Mouse (Mus musculus): ENCODE data around the gene Ndufa4. TPM values are rescaled to one million over a fixed set of nuclear protein-coding genes. Genes with fewer than 3 reads are reported as not detected.
"Not testable (repeated sequence)": the region's sequence is repeated elsewhere in the genome, so short reads cannot be mapped to it uniquely, and the experiment has no call there.

The Ndufa4 gene
- polyA plus RNA-seq (2016; fragmentation: Nextera tagmentation; extraction: Ambion mirVana), result 1,053 and 1,373 TPM in 2 replicates

DNA sequence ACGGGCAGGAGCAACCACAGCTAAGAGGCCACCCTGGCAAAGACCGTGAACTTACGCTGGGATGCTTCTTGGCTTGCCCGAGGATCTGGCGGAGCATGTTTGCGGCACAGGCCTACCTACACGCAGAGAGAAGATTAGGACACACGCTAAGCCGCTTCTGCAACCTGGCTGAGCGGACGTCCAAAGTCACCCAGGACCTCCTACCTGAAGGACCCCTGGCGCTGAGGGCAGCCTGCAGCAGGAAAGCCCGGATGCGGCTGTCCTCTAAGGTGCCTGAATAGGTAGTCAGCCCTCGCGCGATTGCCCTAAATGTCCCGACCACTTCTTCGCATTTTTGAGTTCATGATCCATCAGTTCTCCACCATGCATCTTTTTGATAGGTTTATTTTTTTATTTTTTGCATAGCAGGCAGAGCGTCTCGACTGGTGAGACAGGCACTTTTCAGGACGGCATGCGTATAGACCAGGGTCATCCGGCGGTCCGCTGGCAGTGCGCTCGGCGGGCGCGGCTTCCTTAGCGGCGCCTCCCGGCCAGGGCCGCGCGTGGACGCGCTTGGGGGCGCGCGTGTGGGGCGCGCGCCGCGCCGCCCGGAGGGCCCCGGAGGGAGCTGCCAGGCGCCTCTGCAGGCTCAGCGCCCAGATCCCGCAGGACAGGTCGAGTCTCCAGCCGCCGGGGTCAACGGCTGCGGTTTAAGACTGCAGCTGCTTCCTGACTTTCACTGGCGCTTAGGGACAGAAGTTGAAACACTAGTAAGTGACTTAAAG lies at the start of gene Ndufa4, which contains the start of gene Phf14:
Gene Ndufa4 (minus strand): TSS at position 229 of the 764 bp plus-strand sequence.
Gene Phf14 (plus strand): TSS at position 541 of the 764 bp plus-strand sequence.
- peak within 1 kb of the TSS; percentile 91 for H3K27ac ChIP-seq
- H3K27me3 ChIP-seq (ENCODE audit: insufficient read depth, poor library complexity, severe bottlenecking), result no peaks in the 10 kb centered on the region
- H3K4me1 ChIP-seq, result peaks cover 15% of the 10 kb centered on the region; the same call in 1 of the 2 replicates
- DNase-seq (ENCODE audit: low spot score), result peak; percentile 95
- peaks cover 32% of the 10 kb centered on the region for H3K36me3 ChIP-seq
- peak within 1 kb of the TSS; percentile 78 for H3K4me3 ChIP-seq
- H3K9me3 ChIP-seq, result no peaks in the 10 kb centered on the region
- WGBS, result under 1% methylated on average over 59 of the region's 59 CpGs

DNA sequence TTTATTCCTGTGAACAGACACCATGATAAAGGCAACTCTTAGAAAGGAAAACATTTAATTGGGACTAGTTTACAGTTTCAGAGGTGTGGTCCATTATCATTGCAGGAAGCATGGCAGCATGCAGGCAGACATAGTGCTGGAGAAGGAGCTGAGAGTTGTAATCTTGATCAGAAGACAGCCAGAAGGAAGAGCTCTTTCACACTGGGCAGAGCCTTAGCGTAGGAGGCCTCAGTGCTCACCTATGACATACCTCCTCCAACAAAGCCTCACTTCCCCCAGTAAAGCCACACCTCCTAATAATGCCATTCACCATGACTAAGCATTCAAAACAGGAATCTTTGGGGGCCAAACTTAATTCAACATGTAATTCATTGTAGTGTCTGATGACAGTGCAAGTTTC lies 40.8 kb upstream of the Ndufa4 start:
- Histone ChIP-seq H3K4me1 (no peaks in the 10 kb centered on the region; the same call in 1 of the 2 replicates), H3K9me3 (no peaks in the 10 kb centered on the region), H3K27me3 (ENCODE audit: insufficient read depth, poor library complexity, severe bottlenecking) (no peaks in the 10 kb centered on the region), H3K36me3 (peaks cover 31% of the 10 kb centered on the region), H3K4me3 (no peak overlapping the region), H3K27ac (no peak overlapping the region)
- DNase-seq (ENCODE audit: low spot score), result no peak
- WGBS, result 91% methylated on average over 1 of the region's 1 CpGs

DNA sequence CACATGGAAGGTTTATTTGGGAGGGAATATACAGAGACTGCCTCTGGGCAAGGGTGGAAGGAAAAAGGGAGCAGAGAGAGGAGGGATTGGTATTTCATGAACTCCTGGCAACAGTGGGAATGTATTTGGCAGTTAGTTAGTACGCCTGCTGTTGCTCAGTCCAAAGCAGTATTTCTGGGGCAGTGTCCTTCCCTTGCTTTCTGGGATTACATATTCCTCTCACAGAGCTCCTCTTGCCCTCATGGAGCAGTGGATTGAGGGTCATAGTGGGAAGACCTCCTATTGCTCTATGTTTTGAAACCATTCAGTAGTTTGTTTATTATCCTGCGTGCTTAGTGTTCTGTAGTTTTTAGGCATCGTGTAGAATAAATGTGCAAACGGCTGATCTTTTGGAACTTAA lies 34.8 kb upstream of the Ndufa4 start:
- WGBS, result 89% methylated on average over 4 of the region's 4 CpGs

DNA sequence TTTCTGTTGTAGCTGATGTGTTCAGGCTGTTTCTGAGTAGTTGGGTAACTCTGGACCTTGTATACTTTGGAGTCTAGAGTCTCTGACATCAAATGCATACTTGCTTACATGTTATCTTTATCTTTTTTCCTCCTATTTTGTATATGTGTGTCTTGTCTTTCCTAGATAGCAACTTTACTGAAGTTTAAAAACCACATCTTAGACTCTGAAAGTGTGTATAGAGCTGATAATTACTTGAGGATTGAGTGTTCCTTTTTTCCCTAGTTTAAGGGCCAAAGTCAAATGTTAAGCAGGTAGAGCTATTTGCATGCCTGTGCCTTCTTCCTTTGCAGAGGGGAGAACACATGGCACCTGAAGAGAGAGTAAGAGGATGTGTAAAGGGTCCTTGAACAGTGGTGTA lies 33.6 kb upstream of the Ndufa4 start:
- Histone ChIP-seq H3K27me3 (ENCODE audit: insufficient read depth, poor library complexity, severe bottlenecking) (no peaks in the 10 kb centered on the region), H3K27ac (no peak overlapping the region), H3K9me3 (no peaks in the 10 kb centered on the region), H3K4me3 (no peak overlapping the region), H3K36me3 (peaks cover 32% of the 10 kb centered on the region), H3K4me1 (no peaks in the 10 kb centered on the region; the same call in 1 of the 2 replicates)
- DNase-seq (ENCODE audit: low spot score), result no peak

More for the DNA sequence above, 34.8 kb upstream of the Ndufa4 start:
- Histone ChIP-seq H3K36me3 (peaks cover 39% of the 10 kb centered on the region), H3K4me3 (no peak overlapping the region), H3K4me1 (no peaks in the 10 kb centered on the region; the same call in 1 of the 2 replicates), H3K9me3 (no peaks in the 10 kb centered on the region), H3K27me3 (ENCODE audit: insufficient read depth, poor library complexity, severe bottlenecking) (no peaks in the 10 kb centered on the region), H3K27ac (no peak overlapping the region)
- DNase-seq (ENCODE audit: low spot score), result no peak

DNA sequence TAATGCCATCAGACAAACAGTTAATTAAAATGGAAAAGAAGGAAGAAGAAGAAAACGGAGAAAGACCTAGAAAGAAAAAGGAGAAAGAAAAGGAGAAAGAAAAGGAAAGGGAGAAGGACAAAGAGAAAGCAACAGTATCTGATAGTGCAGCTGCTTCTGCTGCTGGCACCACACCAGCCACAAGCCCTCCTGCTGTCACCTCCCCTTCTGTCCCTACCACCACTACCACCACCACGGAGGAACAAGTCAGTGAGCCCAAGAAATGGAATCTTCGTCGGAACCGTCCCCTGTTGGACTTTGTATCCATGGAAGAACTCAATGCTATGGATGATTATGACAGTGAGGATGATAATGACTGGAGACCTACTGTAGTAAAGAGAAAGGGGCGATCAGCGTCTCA lies 26.1 kb upstream of the Ndufa4 start:
- H3K4me1 ChIP-seq, result no peaks in the 10 kb centered on the region
- WGBS, result 93% methylated on average over 7 of the region's 7 CpGs
- no peak for DNase-seq (ENCODE audit: low spot score)
- H3K27ac ChIP-seq, result no peak overlapping the region
- no peaks in the 10 kb centered on the region for H3K27me3 ChIP-seq (ENCODE audit: insufficient read depth, poor library complexity, severe bottlenecking)
- no peaks in the 10 kb centered on the region for H3K9me3 ChIP-seq
- H3K4me3 ChIP-seq, result no peak overlapping the region
- H3K36me3 ChIP-seq, result peaks cover 16% of the 10 kb centered on the region

DNA sequence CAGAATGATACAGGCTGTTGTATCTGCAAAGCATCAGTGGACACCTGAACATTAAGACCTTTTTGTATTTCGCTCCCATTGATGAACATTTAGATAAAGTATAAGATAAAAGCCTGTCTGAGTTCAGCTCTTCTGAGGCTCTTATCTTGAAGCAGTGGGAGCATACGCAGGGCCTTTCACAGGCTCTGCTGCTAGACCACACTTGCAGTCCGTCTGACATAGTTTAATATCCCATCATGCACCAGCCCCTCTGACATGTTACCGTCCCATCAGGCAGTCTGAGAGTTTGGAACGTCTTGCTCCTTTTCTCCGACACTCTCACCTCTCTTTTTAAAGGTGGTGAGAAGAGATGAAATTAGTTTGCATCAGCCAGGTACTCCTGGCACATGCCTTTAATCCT lies 20.2 kb upstream of the Ndufa4 start:
- WGBS, result 66% methylated on average over 6 of the region's 6 CpGs
- no peak for DNase-seq (ENCODE audit: low spot score)
- Histone ChIP-seq H3K36me3 (0 out of 2 replicates have a peak, but pooled peaks cover 8% of the 10 kb centered on the region), H3K4me1 (peaks cover 11% of the 10 kb centered on the region; the same call in 1 of the 2 replicates), H3K4me3 (no peak overlapping the region), H3K9me3 (no peaks in the 10 kb centered on the region), H3K27ac (no peak overlapping the region), H3K27me3 (ENCODE audit: insufficient read depth, poor library complexity, severe bottlenecking) (no peaks in the 10 kb centered on the region)

DNA sequence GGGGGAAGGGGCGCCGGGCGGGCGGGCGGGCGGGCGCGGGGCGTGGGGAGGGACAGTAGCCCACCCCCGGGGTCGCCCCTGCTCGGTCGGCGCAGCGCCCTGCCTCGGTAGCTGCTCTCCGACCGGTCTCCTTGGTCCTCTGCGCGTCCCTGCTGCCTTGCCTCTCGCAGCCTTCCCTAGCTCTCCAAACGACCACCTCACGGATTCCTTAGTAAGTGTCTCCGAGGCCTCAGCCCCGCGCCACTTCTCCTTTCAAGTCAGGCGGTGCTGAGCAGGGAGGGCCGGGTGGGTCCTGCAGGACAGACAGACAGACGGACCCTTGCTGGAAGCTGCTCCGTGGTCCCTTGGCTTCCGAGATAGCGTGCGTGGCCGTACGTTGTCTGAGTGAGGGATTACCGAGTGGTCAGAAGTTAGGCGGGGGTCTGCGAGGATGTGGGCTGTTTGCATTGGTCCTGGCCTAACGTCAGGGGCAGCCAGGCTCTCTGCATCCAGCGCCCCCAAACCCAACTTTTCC lies 18.8 kb upstream of the Ndufa4 start:
- H3K4me3 ChIP-seq, result peak overlapping the region; percentile 93
- H3K9me3 ChIP-seq, result no peaks in the 10 kb centered on the region
- H3K27me3 ChIP-seq (ENCODE audit: insufficient read depth, poor library complexity, severe bottlenecking), result no peaks in the 10 kb centered on the region
- DNase-seq (ENCODE audit: low spot score), result peak; percentile 88
- H3K4me1 ChIP-seq, result peaks cover 11% of the 10 kb centered on the region; the same call in 1 of the 2 replicates
- H3K27ac ChIP-seq, result peak overlapping the region; percentile 99
- under 1% methylated on average over 40 of the region's 40 CpGs for WGBS
- H3K36me3 ChIP-seq, result 0 out of 2 replicates have a peak, but pooled peaks cover 8% of the 10 kb centered on the region

DNA sequence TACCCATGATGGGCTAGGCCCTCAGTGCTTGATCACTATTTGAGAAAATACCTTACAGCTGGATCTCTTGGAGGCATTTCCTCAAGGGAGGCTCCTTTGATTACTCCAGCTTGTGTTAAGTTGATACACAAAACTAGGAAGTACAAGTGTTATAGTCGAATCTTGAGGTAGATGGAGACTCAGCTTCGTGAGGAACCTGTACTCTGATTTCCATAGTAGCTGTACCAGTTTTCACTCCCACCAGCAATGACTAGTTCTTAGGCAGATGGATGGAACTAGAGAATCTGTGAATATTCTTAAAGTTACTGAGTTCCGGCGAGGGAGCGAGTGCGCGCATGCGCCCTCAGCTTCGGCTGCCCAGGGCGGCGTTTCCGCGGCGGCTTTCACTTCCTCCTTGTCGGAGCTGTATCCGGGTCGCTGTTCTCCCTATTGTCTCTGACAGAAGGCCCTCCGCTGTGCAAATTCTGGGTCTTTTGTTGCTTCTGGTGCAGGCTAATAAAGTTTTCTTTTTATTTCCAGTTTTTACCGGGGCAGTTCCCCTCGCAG lies 18.3 kb upstream of the Ndufa4 start:
- under 1% methylated on average over 20 of the region's 20 CpGs for WGBS
- H3K9me3 ChIP-seq, result no peaks in the 10 kb centered on the region

DNA sequence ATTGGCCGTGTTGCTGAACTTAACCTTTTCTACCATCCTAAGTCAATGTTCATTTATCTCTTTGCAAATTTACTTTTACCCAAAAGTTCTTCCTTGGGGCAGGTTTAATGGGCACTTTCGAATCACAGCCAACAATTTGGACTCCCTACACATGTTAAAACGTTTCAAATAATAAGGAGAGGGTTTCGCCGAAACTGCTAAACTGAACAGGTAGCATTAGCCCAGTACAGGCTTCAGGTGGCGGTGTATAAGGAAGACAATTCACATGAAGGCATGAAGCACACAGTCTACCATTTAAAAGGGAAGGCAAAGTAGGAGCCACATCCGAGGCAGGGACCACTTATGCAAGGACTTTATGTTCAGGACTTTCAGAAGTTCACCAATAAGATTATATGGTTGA lies 873 bp upstream of the Ndufa4 start:
- Histone ChIP-seq H3K4me1 (peaks cover 15% of the 10 kb centered on the region; the same call in 1 of the 2 replicates), H3K4me3 (peak overlapping the region; percentile 78), H3K36me3 (peaks cover 25% of the 10 kb centered on the region), H3K9me3 (no peaks in the 10 kb centered on the region), H3K27ac (peak overlapping the region; percentile 91), H3K27me3 (ENCODE audit: insufficient read depth, poor library complexity, severe bottlenecking) (no peaks in the 10 kb centered on the region)
- 34% methylated on average over 7 of the region's 7 CpGs for WGBS
- no peak for DNase-seq (ENCODE audit: low spot score)

More for the DNA sequence above, 18.3 kb upstream of the Ndufa4 start:
- no peaks in the 10 kb centered on the region for H3K27me3 ChIP-seq (ENCODE audit: insufficient read depth, poor library complexity, severe bottlenecking)
- H3K4me3 ChIP-seq, result peak overlapping the region; percentile 93
- H3K4me1 ChIP-seq, result peaks cover 11% of the 10 kb centered on the region; the same call in 1 of the 2 replicates
- H3K36me3 ChIP-seq, result 0 out of 2 replicates have a peak, but pooled peaks cover 8% of the 10 kb centered on the region
- H3K27ac ChIP-seq, result peak overlapping the region; percentile 99
- DNase-seq (ENCODE audit: low spot score), result peak; percentile 90

DNA sequence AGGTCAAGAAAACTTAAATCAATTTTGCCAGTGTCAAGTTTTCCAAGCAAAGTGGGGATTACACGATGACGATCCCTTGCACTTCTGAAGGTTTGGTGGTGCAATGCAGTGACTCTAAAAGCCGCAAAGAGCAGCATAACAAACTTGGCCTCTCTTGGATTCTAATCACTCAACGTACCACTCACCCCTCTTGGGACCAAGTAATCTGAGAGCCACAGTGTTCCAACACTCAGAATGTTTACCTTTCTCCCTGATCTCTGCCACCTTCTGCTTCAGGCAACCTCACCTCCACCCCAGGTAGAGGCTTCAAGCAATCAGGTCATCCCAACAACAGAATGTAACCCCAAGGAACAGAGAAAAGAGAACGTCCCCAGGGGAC lies 418 bp downstream of the Ndufa4 start:
- H3K36me3 ChIP-seq, result peaks cover 37% of the 10 kb centered on the region
- under 1% methylated on average over 5 of the region's 5 CpGs for WGBS
- no peak for DNase-seq (ENCODE audit: low spot score)

DNA sequence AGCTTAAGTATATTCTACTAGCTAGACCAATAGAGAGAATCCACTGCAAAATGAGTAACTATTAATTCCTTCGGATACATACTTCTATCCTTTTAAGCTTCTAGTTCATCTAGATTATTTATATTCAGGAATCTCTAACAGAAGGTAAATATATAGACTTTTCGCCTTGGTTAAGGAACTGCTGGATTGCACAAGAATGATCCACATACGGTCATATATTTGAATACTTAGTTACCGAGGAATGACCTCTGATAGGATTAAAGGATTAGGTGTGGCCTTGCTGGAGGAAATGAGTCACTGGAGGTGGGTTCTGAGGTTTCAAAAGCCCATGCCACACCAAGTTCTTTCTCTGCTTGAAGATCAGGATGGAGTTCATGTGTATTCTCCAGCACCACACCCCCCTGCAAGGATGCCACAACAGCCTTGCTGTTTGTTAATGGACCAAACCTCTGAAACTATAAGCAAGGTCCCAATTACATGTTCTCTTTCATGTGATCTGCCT lies 6.4 kb downstream of the Ndufa4 start:
- no peaks in the 10 kb centered on the region for H3K9me3 ChIP-seq
- H3K36me3 ChIP-seq, result peaks cover 70% of the 10 kb centered on the region
- no peak for DNase-seq (ENCODE audit: low spot score)
- 0 out of 2 replicates have a peak, but pooled peaks cover 4% of the 10 kb centered on the region for H3K4me1 ChIP-seq
- H3K4me3 ChIP-seq, result no peak overlapping the region
- H3K27ac ChIP-seq, result no peak overlapping the region
- H3K27me3 ChIP-seq (ENCODE audit: insufficient read depth, poor library complexity, severe bottlenecking), result no peaks in the 10 kb centered on the region
- 89% methylated on average over 4 of the region's 4 CpGs for WGBS

More for the DNA sequence above, 418 bp downstream of the Ndufa4 start:
- peaks cover 15% of the 10 kb centered on the region; the same call in 1 of the 2 replicates for H3K4me1 ChIP-seq
- peak overlapping the region; percentile 91 for H3K27ac ChIP-seq
- H3K27me3 ChIP-seq (ENCODE audit: insufficient read depth, poor library complexity, severe bottlenecking), result no peaks in the 10 kb centered on the region
- no peaks in the 10 kb centered on the region for H3K9me3 ChIP-seq
- H3K4me3 ChIP-seq, result peak overlapping the region; percentile 78

DNA sequence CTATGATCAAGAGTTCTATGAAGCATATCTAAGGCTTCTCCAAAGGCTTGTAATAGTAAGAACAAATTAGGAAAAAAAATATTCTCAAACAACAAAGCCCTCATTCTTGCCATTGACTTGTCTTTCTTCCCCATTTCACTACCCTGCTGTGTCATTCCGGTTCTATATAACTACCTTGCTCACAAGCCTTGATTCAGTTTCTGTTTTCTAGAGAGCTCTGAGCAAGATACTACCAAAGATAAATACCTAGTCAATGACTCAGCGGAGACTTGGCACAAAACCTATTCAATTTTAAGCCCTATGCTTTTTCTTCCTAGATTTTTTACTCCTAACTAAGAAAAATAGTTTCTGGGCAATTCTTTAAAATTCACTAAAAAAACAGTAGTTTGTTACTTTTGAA lies 31.9 kb downstream of the Ndufa4 start:
- not testable (repeated sequence) for H3K9me3 ChIP-seq; H3K4me1 ChIP-seq; DNase-seq (ENCODE audit: low spot score); H3K27me3 ChIP-seq (ENCODE audit: insufficient read depth, poor library complexity, severe bottlenecking); H3K4me3 ChIP-seq; H3K27ac ChIP-seq; H3K36me3 ChIP-seq
- no CpG with 5 or more reads among the region's 2 CpGs for WGBS
